Mouse (Mus musculus) ES-Bruce4 (cell line): ENCODE results near the gene Vrk2.

Experiments used
- CTCF ChIP-seq: IDR thresholded peaks from one replicate; pipeline ENCODE4 v1.8.1; 2011; ENCODE audit warnings: low read depth, low read length
- EP300 ChIP-seq: IDR thresholded peaks from 2 replicates; pipeline ENCODE4 v1.6.1; 2011; ENCODE audit warnings: low read depth, low read length; ENCODE audit not compliant: insufficient read depth

DNA sequence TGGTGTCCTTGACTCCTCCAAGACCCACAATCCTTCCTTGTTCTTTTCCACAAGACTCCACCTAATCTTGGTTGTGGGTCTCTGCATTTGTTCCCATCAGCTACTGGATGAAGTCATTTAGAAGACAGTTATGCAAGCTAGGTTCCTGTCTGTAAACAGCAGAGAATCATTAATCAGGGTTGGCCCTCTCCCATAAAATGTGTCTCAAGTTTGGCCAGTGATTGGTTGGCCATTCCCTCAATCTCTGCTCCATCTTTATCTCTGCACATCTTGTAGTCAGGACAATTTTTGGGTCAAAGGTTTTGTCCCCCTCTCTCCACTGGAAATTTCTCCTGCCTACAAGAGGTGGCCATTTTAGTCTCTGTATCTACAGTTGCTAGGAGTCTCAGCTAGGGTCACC is 149.4 kb downstream of the Vrk2 start:
- TF ChIP-seq CTCF (no peak), EP300 (no peak)
